Mouse (Mus musculus) Muller cell, postnatal 12 days (primary cell): ENCODE data around the gene Syn3.

ENCODE experiments used
- DNase-seq: peaks from one replicate; pipeline ENCODE4 v3.0.0-alpha.2; 2015; ENCODE audit errors: inconsistent ontology term

Syn3 gene

DNA sequence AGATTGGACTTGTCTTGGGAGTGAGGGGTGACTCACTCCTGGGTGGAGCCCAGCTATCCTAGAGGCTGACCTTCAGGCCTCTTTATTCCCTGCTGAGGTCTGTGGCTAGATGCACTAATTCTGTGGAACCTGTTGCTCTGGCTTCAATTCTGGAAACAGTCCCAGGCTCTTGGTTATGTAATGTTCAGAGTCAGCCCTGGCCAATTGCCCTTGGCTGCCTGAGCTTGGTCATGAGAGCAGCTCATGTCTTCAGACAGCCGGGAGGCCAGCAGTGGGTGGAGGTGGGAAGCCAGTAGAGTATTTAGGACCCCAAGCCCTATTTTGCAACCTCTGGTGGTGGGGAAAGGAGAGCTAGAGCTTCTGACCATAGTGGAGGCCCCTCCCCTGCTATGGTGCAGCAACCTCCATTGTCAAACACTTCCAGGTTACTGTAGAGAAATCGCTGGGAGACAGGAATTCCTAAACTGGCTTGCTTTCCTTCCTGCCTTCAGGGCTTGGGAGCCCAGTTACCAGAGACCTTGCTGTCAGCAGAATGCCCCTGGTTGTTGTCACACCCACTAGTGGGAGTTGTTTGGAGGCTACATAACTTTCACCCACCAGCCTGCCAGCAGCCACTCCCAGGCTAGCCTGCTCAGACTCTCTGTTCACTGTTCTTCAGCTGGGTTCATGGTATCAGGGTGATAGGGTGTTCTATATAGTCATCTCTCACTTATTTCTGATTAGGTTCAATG, 158.9 kb downstream of the Syn3 start:
- DNase-seq = peak; percentile 96

DNA sequence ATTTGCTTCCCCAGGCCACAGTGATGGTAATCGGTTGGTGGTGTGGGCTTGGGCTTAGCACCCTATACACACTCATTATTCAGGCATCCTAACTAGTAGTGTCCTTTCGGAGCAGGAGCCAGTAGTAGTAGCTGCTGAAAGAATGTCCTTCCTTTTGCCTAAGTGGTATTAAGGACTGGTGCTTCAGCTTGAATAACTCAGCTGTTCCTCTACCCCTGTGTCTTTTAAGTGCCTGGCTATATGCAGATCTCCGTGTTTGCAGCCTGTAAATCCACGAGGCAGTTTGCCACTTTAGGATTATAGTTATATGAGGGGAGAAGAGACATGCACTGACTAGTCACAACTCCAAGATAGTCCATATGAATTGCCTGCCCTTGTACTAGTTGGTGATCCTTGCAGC, 159.6 kb downstream of the Syn3 start:
- DNase-seq = no peak

DNA sequence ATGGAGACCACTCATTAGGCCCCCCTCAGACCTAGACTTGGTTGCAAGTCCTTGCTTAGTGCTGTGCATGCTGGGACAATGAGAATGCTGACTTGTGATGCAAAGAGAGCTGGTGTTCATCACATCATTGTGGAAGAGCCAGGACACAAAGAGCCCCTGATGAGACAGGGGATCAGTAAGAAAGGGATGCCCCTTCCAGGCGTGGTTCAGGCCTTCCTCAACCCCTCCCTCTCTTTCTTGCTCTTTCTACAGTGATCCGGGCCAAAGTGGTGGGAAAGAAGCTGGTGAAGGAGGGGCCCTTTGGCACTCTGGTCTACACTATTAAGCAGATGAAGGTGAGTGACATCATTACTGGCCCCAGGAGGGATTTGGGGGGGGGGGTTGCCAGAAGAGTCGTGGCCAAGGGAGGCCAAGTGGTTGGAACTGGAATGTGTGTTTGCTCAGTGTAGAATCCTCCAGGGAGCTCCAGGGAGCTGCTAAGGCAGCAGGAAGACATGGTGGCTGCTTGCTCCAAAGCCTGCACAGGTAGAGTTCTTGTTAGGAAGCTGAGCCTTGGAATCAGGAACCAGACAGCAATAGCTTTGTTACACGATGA, 160.5 kb downstream of the Syn3 start:
- DNase-seq = no peak

DNA sequence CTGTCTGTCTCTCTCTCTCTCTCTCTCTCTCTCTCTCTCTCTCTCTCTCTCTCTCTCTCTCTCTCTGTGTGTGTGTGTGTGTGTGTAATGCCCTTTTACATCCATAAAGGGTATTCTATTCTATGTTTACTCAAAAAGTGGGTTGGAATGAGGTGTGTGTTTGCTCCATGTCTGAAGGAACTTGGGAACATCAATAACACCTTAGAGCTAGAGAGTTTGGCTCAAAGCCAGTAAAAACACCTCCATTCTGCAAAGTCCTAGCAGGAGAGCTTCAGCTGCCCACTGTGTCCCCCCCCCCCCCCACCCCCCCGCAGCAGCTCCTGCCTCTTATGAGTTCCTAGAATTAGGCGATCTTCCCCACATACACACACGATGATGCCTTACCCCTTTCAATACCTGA, 161.5 kb downstream of the Syn3 start:
- DNase-seq = no peak

DNA sequence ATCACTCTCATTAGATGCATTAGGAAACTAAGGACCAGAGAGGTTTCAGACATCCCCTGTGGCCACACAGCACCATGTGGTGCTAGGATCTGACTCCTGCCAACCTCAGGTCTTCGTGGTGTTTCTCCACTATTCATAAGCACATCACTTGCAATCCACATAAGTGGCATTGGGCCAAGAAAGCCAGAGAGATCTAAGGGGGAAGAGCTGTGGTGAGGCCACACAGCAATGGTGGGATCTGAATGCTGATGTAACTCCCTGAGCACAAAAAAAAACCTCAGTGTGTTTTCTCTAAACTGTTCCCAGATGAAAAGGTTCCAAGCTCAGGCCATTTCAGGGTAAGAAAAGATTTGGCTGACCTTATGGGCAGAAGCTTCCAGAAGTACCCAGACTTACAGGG, 162.2 kb downstream of the Syn3 start:
- DNase-seq = peak; percentile 55

DNA sequence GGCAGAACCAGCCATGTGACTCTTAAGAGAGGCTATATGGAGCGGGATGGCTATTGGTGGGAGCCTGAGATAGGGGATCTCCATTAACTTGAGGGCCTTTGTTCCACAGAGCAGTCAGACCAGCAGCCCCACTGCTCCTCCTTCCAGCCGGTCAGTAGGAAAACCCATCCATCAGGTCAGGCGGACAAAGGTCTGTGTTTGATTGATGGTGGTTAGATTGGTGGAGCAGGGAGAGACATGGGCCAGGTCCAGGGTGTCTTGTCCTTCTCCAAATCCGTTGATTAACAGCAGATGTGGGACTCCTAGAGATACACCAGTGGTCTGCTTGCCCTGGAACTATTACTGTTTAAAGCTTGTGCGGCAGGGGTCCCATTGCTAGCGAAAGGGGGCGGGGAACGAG, 164.1 kb downstream of the Syn3 start:
- DNase-seq = no peak

DNA sequence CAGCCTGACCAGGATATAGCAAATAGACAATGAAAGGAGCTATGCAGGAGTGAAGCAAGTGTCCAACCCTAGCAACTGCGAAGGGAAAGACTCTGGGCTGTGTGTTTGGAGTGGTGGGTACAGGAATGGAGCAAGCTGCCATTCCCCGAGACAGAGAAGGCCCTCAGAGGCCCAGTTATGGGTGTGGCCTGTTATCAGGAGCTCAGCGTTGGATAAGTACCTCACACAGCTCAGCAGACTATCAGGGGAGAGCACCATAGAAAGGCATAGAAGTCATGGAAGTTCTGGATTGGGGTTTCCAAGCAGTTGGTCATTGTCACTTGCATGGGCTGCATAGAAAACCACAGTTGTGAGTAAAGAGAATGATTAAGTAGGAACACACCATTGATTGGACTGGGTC, 165.8 kb downstream of the Syn3 start:
- no peak for DNase-seq

DNA sequence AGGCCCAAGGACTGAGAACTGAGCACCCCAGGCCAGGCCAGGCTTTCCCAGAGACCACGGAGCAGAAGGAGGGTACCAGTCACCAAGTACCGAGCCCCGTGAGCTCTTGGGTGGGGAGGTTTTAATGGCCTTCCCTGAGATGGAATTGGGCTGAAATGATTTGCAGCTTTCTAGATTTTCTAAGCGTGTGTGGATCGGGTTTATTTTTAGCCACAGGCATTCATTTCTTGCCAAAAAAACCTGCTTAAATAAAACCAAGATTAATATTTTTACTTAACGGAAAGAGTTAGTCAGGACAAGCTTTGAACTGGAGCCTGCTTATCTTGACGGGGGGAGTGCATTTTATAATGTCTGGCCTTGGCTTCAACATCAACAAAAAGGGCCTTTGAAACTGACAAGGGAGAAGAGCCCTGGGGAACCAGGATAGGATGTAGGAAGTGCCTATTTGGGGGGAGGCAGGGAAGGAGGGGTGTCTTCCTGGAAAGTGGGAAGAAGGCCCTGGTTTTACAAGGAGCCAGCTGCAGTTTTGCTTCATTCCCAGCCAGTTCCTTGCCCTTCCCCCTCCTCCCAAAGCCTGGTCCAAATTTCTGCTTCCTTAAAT, 166.9 kb downstream of the Syn3 start:
- DNase-seq = no peak

DNA sequence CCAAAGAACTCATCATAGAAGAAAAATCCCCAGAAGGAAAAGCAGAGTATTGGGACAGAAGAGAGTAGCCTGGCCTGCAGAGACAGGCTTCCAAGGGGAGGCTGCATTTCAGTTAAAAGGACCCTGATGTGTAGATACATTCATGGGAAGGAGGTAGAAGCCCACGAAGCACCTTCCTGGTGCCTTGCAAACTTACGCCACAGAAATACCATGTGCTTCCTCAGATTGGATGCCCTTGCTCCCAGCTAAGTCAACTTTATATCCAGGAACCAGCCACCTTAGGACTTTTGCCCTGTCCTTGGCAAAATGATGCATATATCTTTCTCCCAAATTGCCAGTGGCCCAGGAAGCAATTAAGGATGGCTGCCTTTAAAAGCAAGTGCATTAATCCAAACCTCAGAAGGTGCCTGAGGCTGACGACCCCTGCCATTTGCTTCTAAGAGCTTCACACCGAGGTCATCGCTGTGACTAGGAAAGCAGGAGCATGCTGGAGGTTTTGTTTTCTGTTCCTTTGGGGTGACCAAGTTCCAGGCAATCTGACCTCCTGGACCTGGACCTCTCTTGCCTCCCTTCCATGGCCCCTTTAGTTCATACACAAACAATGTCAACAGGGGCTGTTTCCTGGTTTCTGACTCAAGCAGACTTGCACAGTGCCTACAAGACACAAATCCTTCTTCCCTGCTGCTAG, 167.6 kb downstream of the Syn3 start:
- DNase-seq = no peak

DNA sequence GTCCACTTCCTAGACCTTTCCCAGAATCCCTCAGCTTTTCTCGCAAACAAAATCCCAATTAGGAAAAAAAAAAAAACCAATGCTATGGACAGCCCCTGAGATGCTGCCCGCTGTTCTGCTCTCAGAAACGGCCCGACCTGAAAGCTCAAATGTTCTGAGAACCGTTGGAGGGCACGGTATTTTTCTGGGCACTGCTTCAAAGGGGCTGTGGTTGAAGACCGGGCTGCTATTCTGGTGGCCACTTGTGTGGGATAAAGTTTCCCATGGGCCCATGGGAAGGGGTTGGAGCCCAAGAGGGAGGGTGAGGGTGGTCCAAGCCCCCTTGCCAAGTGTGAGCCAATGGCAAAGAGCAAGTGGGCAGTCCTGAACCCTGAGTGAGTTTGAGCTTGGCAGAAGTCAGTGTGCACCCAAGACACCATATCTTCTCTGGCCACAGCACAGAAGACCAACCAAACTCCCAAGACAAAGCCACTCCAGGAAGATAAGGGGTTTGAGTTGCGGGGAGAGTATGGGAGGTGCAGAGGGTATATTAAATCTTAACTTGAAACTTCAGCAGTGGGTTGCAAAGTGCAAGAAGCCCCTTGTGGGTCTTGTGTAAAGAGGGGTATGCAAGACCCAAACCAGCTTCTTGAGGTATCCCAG, 169.3 kb downstream of the Syn3 start:
- DNase-seq = no peak

DNA sequence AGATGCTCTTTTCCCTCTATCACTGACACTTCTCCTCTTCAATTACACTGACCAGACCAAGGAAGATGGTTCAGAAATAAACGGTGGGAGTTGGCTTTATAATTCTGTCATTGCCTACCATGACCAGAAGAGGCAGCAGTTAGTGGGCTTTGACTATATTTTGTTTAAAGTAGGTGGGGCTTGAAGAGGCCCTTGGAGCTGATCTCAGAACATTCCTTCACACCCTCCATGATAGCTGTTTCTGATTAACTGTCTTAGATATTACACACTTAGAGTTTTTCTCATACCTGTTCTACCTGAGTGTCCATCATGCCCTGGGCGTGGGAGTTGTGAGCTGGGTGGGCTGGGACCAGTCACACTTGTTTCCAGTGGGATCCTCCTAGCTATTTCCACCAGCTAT, 170.0 kb downstream of the Syn3 start:
- DNase-seq = no peak

DNA sequence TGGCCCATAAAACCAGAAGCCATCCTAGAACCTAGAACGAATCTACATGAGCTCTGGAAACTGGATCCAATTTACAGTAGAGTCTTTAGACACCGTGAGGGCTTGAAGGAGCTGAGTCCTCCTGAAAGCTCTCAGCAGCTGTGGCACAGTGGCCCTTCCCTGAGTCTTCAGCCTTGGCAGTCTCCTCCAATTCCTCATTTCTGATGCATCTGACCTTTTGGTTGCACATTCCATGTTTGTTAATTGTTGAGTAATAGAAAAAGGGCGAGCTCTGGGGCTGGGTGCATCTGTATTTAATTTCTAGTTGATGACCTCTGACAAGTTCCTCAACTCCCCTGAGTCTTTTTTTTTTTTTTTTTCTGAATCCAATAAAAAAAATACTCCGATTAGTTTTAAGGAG, 170.6 kb downstream of the Syn3 start:
- DNase-seq = peak; percentile 58

DNA sequence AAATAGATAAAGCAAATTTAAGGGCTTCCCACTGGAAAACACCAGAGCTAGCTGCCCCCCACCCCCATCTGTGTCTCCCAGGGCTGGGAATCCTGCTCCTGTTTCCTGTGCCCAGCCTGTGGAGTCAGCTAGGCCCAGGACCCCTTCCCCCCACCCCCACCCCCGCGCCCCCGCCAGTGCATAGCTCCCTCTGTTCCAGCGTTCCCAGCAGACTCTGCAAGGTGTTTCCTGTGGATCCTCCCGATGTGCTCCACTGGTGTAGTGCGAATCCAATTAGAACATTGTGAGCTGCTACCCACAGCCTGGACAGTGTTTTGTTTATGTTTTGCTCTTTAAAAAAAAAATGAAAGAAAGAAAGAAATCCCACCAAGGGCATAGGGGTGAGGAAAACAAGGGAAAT, 173.4 kb downstream of the Syn3 start:
- DNase-seq = no peak

DNA sequence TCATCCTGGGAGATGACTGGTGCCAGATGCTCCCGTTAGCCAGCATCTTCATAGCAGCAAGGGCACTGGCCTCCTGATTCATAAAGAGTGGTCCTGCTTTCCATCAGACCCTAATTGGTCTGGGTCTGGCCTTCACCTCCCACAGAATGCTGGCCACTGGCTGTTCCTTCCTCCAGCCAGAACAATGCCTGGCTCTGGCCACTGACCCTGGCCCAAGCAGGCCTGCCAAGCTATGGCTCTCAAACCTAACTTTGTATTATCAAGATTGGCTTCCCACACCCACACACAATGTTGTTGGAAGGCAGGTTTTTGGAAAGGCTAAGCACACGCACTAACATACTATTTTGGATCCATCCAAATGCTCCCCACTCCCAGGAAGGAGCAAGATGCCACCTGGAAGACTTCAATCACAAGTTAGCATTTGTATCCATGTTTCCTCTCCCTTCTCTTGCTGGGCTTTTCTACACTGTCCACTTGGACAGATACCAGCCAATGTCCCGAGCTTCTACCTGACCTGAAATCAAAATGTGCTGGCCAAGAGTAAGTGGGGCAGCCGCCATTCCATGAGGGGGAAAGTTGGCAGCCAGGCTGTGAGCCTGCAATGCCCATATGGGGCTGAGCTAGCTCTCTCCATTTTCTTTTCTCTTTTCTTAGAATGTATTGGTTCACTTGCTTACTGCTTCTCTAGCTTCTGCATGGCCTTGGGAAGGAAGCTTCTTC, 175.3 kb downstream of the Syn3 start:
- DNase-seq = peak; percentile 63

DNA sequence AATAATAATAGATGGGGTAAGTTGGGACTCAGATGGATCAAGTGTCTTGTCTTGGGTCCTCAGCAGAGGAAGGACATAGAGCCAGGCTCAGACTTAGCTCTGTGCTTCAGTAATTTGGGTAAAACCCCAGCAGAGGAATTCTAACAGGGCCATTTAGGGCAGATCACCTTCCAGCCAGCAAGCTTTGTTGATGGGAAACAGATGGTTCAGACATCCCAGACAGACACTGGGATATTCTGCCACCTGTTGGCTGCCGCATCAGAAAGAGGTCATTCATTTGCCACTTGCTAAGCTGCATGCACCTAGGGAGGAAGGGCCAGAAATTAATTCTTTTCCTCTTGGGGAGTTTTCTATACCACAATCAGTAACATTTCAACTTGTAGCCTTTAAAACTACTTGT, 176.7 kb downstream of the Syn3 start:
- DNase-seq = no peak

DNA sequence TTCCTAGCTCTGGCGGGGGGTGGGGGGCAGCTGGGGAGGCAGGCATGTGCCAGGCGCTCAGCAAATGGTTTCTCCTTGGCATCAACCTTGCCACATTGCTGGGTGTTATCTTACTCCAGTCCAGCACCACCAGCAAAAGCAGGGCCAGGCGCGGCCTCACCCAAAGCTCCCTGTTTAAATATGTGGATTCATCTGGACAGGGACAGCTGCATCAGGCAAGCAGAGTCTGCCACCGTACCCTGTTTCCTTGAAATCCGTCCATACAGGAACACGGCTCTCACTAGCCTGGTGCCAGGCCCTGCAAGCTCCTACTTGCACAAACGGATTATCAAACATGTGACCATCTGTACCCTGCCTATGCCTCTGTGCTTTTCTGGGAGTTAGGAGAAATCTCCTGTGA, 177.5 kb downstream of the Syn3 start:
- no peak for DNase-seq

DNA sequence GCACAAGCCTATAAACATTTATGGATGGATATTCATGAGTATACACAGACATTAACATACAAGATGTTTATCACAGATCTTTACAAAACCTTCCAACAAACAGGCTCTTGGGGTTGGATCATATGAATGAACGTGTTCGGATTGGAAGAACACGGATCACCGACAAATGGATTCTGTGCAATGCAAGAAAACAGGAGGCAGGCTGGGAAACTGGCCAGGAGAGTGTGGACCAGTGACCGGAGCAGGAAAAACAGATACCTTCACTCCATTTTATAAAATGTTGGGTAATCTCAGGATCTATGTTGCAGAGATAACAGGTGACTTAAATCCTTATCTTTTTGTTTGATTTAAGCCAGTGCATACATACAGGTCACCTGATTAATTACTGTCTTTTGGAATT, 178.5 kb downstream of the Syn3 start:
- no peak for DNase-seq

DNA sequence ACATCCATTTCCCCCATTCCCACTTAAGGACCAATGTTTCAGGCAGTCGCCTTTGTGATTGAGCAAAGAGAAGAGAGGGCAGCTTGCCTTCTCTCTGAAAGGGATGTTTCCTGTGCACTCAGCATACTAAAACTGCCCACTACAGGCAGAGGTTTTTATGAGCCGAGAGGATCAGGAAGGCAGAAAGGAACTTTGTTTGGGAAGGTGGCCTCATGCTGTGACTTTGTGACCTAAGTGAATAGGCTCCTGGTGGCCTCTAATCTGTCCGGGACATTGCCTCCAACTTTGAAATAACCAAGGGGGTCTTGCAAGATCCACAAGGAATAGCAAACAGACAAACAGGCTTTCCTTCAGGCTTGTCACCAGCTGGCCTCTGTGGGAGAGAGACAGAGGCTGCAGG, 179.2 kb downstream of the Syn3 start:
- DNase-seq = no peak

DNA sequence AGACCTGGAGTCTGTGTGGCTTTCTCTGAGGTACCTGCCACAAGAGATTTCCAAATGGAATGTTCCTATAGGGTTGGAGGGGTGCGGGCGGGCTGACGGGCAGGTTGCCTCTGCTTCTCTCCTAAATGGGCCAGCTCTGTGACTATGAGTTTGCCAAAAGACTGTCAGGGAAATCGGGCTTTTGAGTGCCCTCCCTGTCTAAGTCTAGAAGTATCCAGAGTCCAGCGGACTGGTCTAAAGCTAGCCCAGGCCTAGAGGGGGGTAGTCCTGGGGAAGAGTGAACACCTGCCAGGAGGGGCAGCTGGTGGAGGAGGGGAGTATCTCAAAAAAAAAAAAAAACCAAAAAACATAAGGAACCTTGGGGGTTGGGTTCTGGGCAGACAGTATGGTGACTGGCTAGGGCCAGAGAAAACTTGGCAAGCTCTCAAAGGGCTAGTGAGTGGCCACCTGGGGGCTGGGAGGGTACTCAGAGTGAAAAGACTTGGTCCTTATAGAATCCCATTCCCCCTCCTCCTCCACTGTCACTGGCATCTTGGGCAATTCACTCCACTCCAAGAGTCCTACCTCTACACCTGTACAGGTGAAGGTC, 180.1 kb downstream of the Syn3 start:
- no peak for DNase-seq

DNA sequence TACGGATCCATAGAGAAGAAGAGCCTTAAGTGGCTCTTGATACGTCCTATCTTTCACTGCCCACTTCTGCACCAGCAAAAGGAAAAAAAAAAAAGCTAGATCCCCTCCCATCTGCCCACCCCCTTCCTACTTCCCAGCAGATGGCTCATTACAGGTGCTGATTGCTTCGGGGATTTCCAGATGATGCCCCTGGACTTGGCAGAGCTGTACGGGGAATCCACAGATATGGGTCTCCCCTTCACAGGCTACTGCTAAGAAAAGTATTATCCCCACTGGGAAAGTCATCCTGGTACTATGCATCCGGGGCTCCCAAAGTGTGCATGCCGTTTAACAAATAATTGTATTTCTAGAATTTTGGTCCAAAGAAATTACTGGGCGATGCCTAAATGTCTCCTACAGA, 181.1 kb downstream of the Syn3 start:
- no peak for DNase-seq

DNA sequence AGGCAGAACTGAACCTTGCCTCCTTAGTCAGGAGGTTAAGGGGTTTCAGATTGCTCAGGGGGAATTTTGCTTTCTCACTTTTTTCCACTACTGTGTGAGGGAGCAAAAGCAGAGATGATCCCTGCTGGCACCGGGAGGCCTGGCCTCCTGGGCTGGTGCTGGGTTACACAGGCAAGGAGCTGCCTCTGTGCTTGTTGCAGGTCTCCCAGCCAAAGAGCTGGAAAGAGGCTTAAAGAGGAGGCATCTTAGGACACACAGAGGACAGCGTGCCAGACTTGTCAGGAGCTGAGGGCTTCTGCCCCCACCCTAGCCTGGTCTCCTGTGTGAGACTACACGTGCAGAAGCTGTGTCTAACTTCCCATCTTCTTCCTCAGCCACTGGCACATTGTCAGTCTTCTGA, 183.2 kb downstream of the Syn3 start:
- no peak for DNase-seq
